Mouse (Mus musculus): Measurements from ENCODE around the gene Ephb2. TPM values are rescaled to one million over a fixed set of nuclear protein-coding genes. Genes with fewer than 3 reads are reported as not detected.

Ephb2 gene
- polyA plus RNA-seq, 1 experiment from 2014 or later, result 0.08 TPM

DNA sequence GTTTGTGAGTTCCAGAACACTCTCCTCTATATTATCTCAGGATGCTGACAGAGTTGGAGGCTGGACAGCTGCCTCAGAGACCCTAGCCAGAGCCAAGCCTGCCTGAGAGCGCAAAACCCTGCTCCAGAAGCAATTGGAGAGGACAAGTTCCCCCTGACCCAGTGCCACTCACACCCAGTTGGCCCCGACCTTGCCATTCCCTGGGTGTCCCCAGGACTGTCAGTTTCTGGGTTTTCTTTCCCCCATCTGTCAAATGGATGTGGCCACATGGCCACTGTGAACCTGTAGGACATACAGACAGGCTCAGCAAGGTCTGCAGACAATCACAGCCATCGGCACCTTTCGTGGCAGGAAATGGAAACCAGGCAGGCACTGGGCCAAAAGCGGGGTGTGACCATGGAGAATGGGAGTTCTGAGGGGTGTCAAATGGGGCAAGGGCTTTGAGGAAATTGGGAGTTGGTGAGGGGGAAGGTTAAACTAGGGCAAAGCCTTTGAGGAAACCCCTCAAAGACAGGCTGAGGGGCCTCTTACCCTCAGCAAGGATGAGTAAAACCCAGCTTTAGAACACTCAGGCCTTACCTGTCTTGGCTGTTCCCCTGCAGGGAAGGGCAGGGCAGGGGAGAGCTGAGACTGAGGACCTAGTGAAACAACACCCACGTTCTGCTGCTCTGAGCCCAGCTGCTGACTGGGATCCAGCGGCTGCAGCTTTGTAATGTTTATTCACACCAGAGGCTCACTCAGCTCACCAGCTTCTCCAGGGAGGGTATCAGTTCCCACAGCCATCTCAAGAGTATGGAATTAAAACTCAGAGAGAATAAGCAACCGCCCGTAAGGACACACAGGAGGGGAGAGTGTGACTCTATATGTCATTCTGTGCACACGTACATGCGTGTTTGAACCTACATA, 6.9 kb downstream of the Ephb2 start:
- Histone ChIP-seq H3K9ac (replicated peaks) (no peak overlapping the region), H3K4me2 (ENCODE audit: low read depth, low read length) (no peak overlapping the region), H3K4me1 (ENCODE audit: insufficient read depth) (no peaks in the 10 kb centered on the region), H3K27ac (ENCODE audit: low read depth) (no peak overlapping the region), H3K27me3 (ENCODE audit: insufficient read depth, low read length) (peaks cover 30% of the 10 kb centered on the region), H3K36me3 (replicated peaks; ENCODE audit: insufficient read depth, low read length) (no peaks in the 10 kb centered on the region), H3K4me3 (ENCODE audit: low read depth, low read length) (no peak overlapping the region), H3K9me3 (ENCODE audit: low read length) (no peaks in the 10 kb centered on the region)
- DNase-seq (no peak), ATAC-seq (no peak)
- WGBS (ENCODE audit: insufficient replicate concordance), result 50% methylated on average over 11 of the region's 11 CpGs
- TF ChIP-seq EP300 (IDR thresholded peaks at IDR 0.05; ENCODE audit: low read depth) (no peak), CTCF (IDR thresholded peaks at IDR 0.05; ENCODE audit: low read depth) (no peak)

DNA sequence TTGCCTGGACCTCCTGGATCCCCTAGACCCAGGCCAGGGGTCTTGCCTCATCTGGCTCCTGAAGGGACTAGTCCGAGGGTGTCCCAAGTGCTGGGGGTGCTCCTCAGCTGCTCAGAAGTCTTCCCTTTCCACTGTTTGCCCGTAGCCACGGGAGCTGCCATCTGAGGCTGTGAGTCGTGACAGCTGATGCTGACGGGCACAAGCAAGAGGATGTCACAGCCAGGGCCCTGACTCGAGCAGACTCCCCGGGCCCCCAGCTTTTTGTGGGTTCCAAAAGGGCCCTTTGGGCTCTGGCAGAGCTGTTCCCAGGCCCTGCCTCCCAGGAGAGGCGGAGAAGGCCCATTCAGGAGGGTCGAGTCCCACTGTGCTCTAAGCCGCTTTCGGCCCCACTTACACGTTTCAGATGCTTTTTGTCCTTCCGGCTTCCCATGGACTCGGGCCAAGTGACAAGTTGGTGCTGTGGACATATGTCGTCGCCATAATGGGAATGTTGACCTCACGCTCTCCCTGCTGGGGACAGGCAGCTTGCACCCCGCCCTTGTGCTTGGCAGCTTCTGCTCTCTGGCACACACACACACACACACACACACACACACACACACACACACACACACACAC, 10.7 kb downstream of the Ephb2 start:
- no peak for ATAC-seq
- Histone ChIP-seq H3K4me1 (ENCODE audit: insufficient read depth) (no peaks in the 10 kb centered on the region), H3K4me2 (ENCODE audit: low read depth, low read length) (no peak overlapping the region), H3K27me3 (ENCODE audit: insufficient read depth, low read length) (peaks cover 6% of the 10 kb centered on the region), H3K27ac (ENCODE audit: low read depth) (no peak overlapping the region), H3K36me3 (replicated peaks; ENCODE audit: insufficient read depth, low read length) (no peaks in the 10 kb centered on the region), H3K9ac (replicated peaks) (no peak overlapping the region), H3K4me3 (ENCODE audit: low read depth, low read length) (no peak overlapping the region), H3K9me3 (ENCODE audit: low read length) (no peaks in the 10 kb centered on the region)
- no peak for DNase-seq
- 73% methylated on average over 18 of the region's 18 CpGs for WGBS (ENCODE audit: insufficient replicate concordance)
- no peak for TF ChIP-seq CTCF (IDR thresholded peaks at IDR 0.05; ENCODE audit: low read depth)
- no peak for TF ChIP-seq EP300 (IDR thresholded peaks at IDR 0.05; ENCODE audit: low read depth)

DNA sequence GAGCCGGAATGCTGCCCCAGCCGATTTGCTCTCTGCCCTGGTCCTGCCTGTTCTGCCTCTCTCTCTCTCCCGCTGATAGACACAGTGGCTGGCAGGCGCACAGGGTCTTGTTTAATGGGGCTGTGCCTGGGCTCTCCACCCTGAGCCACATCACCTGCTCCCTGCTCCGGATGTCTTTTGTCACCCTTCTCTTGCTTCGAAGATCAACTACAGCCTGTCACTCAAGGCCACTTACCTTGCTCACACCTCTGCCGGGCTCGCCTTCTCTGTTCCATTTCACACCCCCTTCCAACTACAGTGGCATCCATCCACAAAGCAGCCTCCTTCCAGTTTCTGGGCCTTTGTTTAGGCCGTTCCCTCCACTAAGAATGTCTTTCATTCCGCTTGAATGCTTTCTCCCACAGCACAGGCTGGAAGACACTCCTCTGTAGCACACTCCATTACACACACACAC, 15.7 kb downstream of the Ephb2 start:
- WGBS (ENCODE audit: insufficient replicate concordance), result 58% methylated on average over 10 of the region's 10 CpGs
- Histone ChIP-seq H3K27ac (ENCODE audit: low read depth) (no peak overlapping the region), H3K9me3 (ENCODE audit: low read length) (no peaks in the 10 kb centered on the region), H3K27me3 (ENCODE audit: insufficient read depth, low read length) (no peaks in the 10 kb centered on the region; the same call in 1 of the 2 replicates), H3K4me1 (ENCODE audit: insufficient read depth) (no peaks in the 10 kb centered on the region), H3K4me2 (ENCODE audit: low read depth, low read length) (no peak overlapping the region), H3K4me3 (ENCODE audit: low read depth, low read length) (no peak overlapping the region), H3K9ac (replicated peaks) (no peak overlapping the region), H3K36me3 (replicated peaks; ENCODE audit: insufficient read depth, low read length) (no peaks in the 10 kb centered on the region)
- no peak for ATAC-seq
- DNase-seq, result no peak
- TF ChIP-seq EP300 (IDR thresholded peaks at IDR 0.05; ENCODE audit: low read depth) (no peak), CTCF (IDR thresholded peaks at IDR 0.05; ENCODE audit: low read depth) (no peak)

GRCm38 (mm10) chr4:136816701-136817100, 19.1 kb downstream of the Ephb2 start:
- H3K9me3 ChIP-seq (ENCODE audit: low read length), result no peaks in the 10 kb centered on the region
- no peak for DNase-seq
- H3K4me1 ChIP-seq (ENCODE audit: insufficient read depth), result no peaks in the 10 kb centered on the region
- 45% methylated on average over 7 of the region's 7 CpGs for WGBS (ENCODE audit: insufficient replicate concordance)
- no peak for ATAC-seq
- H3K4me2 ChIP-seq (ENCODE audit: low read depth, low read length), result no peak overlapping the region
- no peaks in the 10 kb centered on the region for H3K36me3 ChIP-seq (replicated peaks; ENCODE audit: insufficient read depth, low read length)
- H3K27me3 ChIP-seq (ENCODE audit: insufficient read depth, low read length), result no peaks in the 10 kb centered on the region
- no peak overlapping the region for H3K27ac ChIP-seq (ENCODE audit: low read depth)
- no peak overlapping the region for H3K9ac ChIP-seq (replicated peaks)
- TF ChIP-seq EP300 (IDR thresholded peaks at IDR 0.05; ENCODE audit: low read depth) (no peak), CTCF (IDR thresholded peaks at IDR 0.05; ENCODE audit: low read depth) (no peak)
- H3K4me3 ChIP-seq (ENCODE audit: low read depth, low read length), result no peak overlapping the region

DNA sequence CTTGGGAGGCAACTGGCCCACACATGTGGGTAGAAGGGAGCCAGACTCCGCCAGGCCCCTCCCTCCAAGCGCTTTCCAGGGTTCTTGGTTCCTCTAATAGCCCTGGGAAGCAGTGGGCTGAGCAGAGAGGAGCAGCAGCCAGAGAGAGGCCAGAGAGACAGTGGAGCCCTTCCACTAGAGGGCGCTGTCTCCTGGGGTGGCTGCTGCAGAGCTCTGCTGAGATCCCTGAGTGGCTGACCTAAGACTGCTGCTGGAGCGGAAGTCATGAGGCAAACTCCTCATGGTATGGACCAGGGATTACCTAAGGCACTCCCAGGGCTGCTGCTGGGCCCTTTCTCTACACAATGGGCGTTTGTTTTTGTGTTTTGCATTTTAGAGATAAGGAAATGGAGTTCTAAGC, 20.4 kb downstream of the Ephb2 start:
- H3K9ac ChIP-seq (replicated peaks), result no peak overlapping the region
- H3K4me2 ChIP-seq (ENCODE audit: low read depth, low read length), result no peak overlapping the region
- H3K27me3 ChIP-seq (ENCODE audit: insufficient read depth, low read length), result no peaks in the 10 kb centered on the region
- DNase-seq (peak; percentile 31), ATAC-seq (no peak)
- no peak overlapping the region for H3K4me3 ChIP-seq (ENCODE audit: low read depth, low read length)
- H3K27ac ChIP-seq (ENCODE audit: low read depth), result no peak overlapping the region
- no peaks in the 10 kb centered on the region for H3K36me3 ChIP-seq (replicated peaks; ENCODE audit: insufficient read depth, low read length)
- no peaks in the 10 kb centered on the region for H3K9me3 ChIP-seq (ENCODE audit: low read length)
- TF ChIP-seq CTCF (IDR thresholded peaks at IDR 0.05; ENCODE audit: low read depth) (peak; percentile 64), EP300 (IDR thresholded peaks at IDR 0.05; ENCODE audit: low read depth) (no peak)
- 59% methylated on average over 5 of the region's 5 CpGs for WGBS (ENCODE audit: insufficient replicate concordance)
- H3K4me1 ChIP-seq (ENCODE audit: insufficient read depth), result no peaks in the 10 kb centered on the region

DNA sequence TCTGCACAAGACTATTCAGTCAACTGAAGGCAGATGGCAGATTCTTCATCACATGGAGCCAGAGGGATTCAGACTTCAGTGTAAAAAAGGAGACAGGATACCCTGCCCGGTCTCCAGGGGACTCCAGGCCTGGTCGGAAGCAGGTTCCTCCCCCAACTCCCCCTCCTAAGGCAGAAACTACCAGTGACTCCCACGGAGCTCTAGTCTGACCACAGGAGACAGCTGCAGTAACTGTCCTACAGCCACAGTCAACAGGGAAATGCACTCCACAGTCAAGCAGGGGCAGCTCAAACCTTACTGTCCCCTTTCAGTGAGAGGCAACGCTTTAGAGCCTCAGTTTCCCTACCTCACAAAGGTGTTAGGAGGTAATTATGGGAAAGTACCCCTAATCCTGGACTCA, 23.2 kb downstream of the Ephb2 start:
- H3K4me3 ChIP-seq (ENCODE audit: low read depth, low read length), result no peak overlapping the region
- H3K4me2 ChIP-seq (ENCODE audit: low read depth, low read length), result no peak overlapping the region
- no peak overlapping the region for H3K27ac ChIP-seq (ENCODE audit: low read depth)
- TF ChIP-seq CTCF (IDR thresholded peaks at IDR 0.05; ENCODE audit: low read depth), result no peak
- TF ChIP-seq EP300 (IDR thresholded peaks at IDR 0.05; ENCODE audit: low read depth), result no peak
- no peaks in the 10 kb centered on the region for H3K36me3 ChIP-seq (replicated peaks; ENCODE audit: insufficient read depth, low read length)
- DNase-seq (no peak), ATAC-seq (no peak)
- no peaks in the 10 kb centered on the region for H3K9me3 ChIP-seq (ENCODE audit: low read length)
- H3K27me3 ChIP-seq (ENCODE audit: insufficient read depth, low read length), result no peaks in the 10 kb centered on the region
- no peak overlapping the region for H3K9ac ChIP-seq (replicated peaks)
- 28% methylated on average over 4 of the region's 4 CpGs for WGBS (ENCODE audit: insufficient replicate concordance)
- no peaks in the 10 kb centered on the region for H3K4me1 ChIP-seq (ENCODE audit: insufficient read depth)
